In the genomic region with DNA sequence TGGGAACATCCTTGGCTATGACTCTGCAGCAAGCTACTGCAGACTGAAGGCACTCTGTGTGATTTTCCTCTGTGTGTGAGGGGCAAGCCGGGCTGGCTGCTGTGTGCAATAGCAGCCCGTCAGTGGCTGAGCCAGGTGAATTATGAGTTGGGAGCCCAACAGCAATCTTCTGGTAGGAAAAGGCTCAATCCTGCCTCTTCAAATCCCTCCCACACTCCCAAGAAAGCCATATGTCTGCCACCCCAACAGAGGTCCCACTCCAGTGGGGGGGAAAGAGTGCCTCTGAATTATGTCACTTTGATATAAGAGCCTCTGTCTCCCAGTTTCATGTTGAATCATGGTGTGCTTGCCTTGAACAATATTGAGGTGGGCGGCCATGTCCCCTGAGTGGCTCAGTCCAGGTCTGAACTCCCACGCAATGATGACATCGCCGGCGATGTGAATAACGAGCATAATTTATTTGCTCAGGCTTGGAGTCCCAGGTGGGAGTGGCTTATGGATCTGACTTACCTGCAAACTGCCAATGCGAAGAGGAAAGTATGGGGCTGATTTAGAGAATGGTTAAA, we compare ENCODE assay signal across 15 mouse cellular contexts.
"Had no signal": no experiment of that assay in that cellular context is flagged by ENCODE, and none has a peak within 500 bp of the region (broad histone marks: within the 10 kb centered on the region; RNA-seq: fewer than 3 reads in every experiment).

No protein-coding gene starts in this region.

- H3K4me3 ChIP-seq: liver, embryonic 15.5 days; midbrain, embryonic 15.5 days had no signal

- H3K4me2 ChIP-seq: liver, embryonic 11.5 days; liver, embryonic 15.5 days; midbrain, embryonic 15.5 days had no signal

- ATAC-seq: intestine, embryonic 16.5 days; lung, postnatal 0 days; midbrain, embryonic 15.5 days had no signal

- H3K9ac ChIP-seq: liver, embryonic 15.5 days; midbrain, embryonic 15.5 days had no signal

- H3K36me3 ChIP-seq: liver, embryonic 15.5 days; midbrain, embryonic 15.5 days had no signal

- H3K27ac ChIP-seq: liver, embryonic 15.5 days; midbrain, embryonic 15.5 days had no signal

- H3K27me3 ChIP-seq: liver, embryonic 15.5 days; midbrain, embryonic 15.5 days had no signal

- DNase-seq: kidney, adult 8-10 months; kidney, postnatal 25 days; layer of hippocampus, adult 9-11 months; lung, adult 2 months; lung, postnatal 36 days; retina, postnatal 1 day; right cerebral cortex, postnatal 4 days; spleen, adult 18-20 months; thymus, adult 18-20 months; thymus, postnatal 25 days had no signal

- H3K9me3 ChIP-seq: liver, embryonic 15.5 days; midbrain, embryonic 15.5 days had no signal

- H3K4me1 ChIP-seq: liver, embryonic 15.5 days; midbrain, embryonic 15.5 days had no signal
